Mouse (Mus musculus) hindbrain, embryonic 14.5 days (tissue): ENCODE results near the gene Suclg1. TPM values are rescaled to one million over a fixed set of nuclear protein-coding genes. Genes with fewer than 3 reads are reported as not detected.
A peak's percentile ranks its signal among the peaks of the same experiment; 100 is the strongest.

Experiments used
- ATAC-seq: fragments of 200-750 bp; cut with Nextera tagmentation; 2 replicates; pipeline ENCODE4 v1.8.0; 2017; ENCODE audit warnings: moderate number of reproducible peaks, mild to moderate bottlenecking, moderate TSS enrichment, moderate library complexity; ENCODE audit not compliant: low FRiP score
- DNase-seq: peaks from one replicate; pipeline ENCODE4 v3.0.0-alpha.2; 2015; ENCODE audit warnings: low spot score
- H3K27ac ChIP-seq: fragments of 300-500 bp; sonication (generic); 2 replicates; pipeline ENCODE4 v1.5.1; 2014; ENCODE audit warnings: mild to moderate bottlenecking, moderate library complexity
- H3K27me3 ChIP-seq: fragments of 300-500 bp; sonication (generic); 2 replicates; pipeline ENCODE4 v1.6.1; 2014; ENCODE audit warnings: mild to moderate bottlenecking, low read length, mixed read lengths; ENCODE audit not compliant: control insufficient read depth, insufficient read depth
- H3K36me3 ChIP-seq: fragments of 300-500 bp; sonication (generic); replicated peaks from 2 replicates; pipeline ENCODE4 v1.6.1; 2014; ENCODE audit not compliant: control insufficient read depth, insufficient read depth
- H3K4me1 ChIP-seq: fragments of 300-500 bp; sonication (generic); replicated peaks from 2 replicates; pipeline ENCODE4 v1.6.1; 2014; ENCODE audit warnings: antibody characterized with exemption, low read length, mixed read lengths; ENCODE audit not compliant: control insufficient read depth, insufficient read depth
- H3K4me2 ChIP-seq: fragments of 300-500 bp; sonication (generic); replicated peaks from 2 replicates; pipeline ENCODE4 v1.6.1; 2014; ENCODE audit warnings: mild to moderate bottlenecking, moderate library complexity
- H3K4me3 ChIP-seq: fragments of 300-500 bp; sonication (generic); replicated peaks from 2 replicates; pipeline ENCODE4 v1.5.1; 2014; ENCODE audit warnings: mild to moderate bottlenecking, low read length
- H3K9ac ChIP-seq: fragments of 300-500 bp; sonication (generic); 2 replicates; pipeline ENCODE4 v1.6.1; 2014
- H3K9me3 ChIP-seq: fragments of 300-500 bp; sonication (generic); 2 replicates; pipeline ENCODE4 v1.6.1; 2016; ENCODE audit warnings: low read length; ENCODE audit not compliant: control insufficient read depth
- WGBS: fragments of 180-500 bp; shearing (Covaris S2); extraction: QIAGEN DNeasy Blood & Tissue Kit; methylation state at CpG from one replicate; pipeline ENCODE4 v1.1.7; 2014; 5-methylcytosine and 5-hydroxymethylcytosine counted together
- polyA plus RNA-seq: library from polyadenylated mRNA; unstranded; fragments of >200 nt; fragmentation: Nextera tagmentation; extraction: Ambion mirVana; gene quantifications from 2 replicates; pipeline ENCODE4 v1.2.1, GENCODE M21; 2014

Gene Suclg1
- 151 and 153 TPM in 2 replicates for polyA plus RNA-seq

GRCm38 (mm10) chr6:73248237-73249048 is at the start of gene Suclg1:
TSS of gene Suclg1 (plus strand) at chr6:73248382.
- Histone ChIP-seq H3K9me3 (no peaks in the 10 kb centered on the region), H3K4me1 (peaks cover 11% of the 10 kb centered on the region; the same call in 1 of the 2 replicates), H3K36me3 (no peaks in the 10 kb centered on the region), H3K9ac (peak within 1 kb of the TSS; percentile 89), H3K4me3 (peak within 1 kb of the TSS; percentile 69), H3K27ac (peak within 1 kb of the TSS; percentile 77), H3K27me3 (no peaks in the 10 kb centered on the region), H3K4me2 (peak within 1 kb of the TSS; percentile 64)
- ATAC-seq (peak; percentile 96), DNase-seq (peak; percentile 95)
- under 1% methylated on average over 57 of the region's 58 CpGs for WGBS

- ATAC-seq (no peak), DNase-seq (no peak)
- H3K36me3 ChIP-seq = no peaks in the 10 kb centered on the region
- no peak overlapping the region for H3K4me2 ChIP-seq
- no peaks in the 10 kb centered on the region for H3K4me1 ChIP-seq
- 85% methylated on average over 2 of the region's 2 CpGs for WGBS
- no peak overlapping the region for H3K9ac ChIP-seq
- no peaks in the 10 kb centered on the region for H3K27me3 ChIP-seq
- H3K27ac ChIP-seq = no peak overlapping the region
- no peaks in the 10 kb centered on the region for H3K9me3 ChIP-seq
- no peak overlapping the region for H3K4me3 ChIP-seq
Measured at GRCm38 (mm10) chr6:73203724-73204123, 44.5 kb upstream of the Suclg1 start.

- Histone ChIP-seq H3K9ac (no peak overlapping the region), H3K4me3 (no peak overlapping the region), H3K36me3 (no peaks in the 10 kb centered on the region), H3K4me1 (no peaks in the 10 kb centered on the region), H3K27ac (no peak overlapping the region), H3K4me2 (no peak overlapping the region), H3K9me3 (no peaks in the 10 kb centered on the region), H3K27me3 (no peaks in the 10 kb centered on the region)
- DNase-seq (no peak), ATAC-seq (no peak)
- 83% methylated on average over 4 of the region's 4 CpGs for WGBS
Measured at GRCm38 (mm10) chr6:73204937-73205336, 43.2 kb upstream of the Suclg1 start.

DNA sequence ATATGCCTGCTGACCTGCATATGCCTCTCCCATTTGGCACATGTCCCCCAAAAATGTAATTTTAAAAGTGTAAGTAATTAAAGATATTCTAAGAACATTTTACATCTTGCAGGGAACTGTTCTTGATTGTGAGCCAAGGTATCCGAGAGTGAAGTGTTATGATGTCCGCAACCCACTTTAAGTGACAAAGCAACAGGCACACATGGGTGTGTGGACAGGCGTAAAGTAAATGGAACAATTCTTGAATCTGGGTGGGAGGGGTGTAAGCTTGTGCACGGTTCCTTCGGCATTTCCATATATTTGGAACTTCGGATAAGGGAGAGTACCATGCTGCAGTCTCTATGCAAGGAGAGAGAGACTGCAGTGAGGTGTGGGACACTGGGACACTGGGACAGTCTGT is 38.6 kb upstream of the Suclg1 start:
- Histone ChIP-seq H3K36me3 (no peaks in the 10 kb centered on the region), H3K9ac (no peak overlapping the region), H3K9me3 (no peaks in the 10 kb centered on the region), H3K4me3 (no peak overlapping the region), H3K4me2 (no peak overlapping the region), H3K27ac (no peak overlapping the region), H3K27me3 (no peaks in the 10 kb centered on the region), H3K4me1 (no peaks in the 10 kb centered on the region)
- no peak for DNase-seq
- 95% methylated on average over 6 of the region's 6 CpGs for WGBS
- no peak for ATAC-seq

- no peak for ATAC-seq
- no peak for DNase-seq
- WGBS = 98% methylated on average over 4 of the region's 4 CpGs
- H3K4me2 ChIP-seq = no peak overlapping the region
- no peaks in the 10 kb centered on the region for H3K27me3 ChIP-seq
- H3K4me1 ChIP-seq = no peaks in the 10 kb centered on the region
- H3K27ac ChIP-seq = no peak overlapping the region
- H3K36me3 ChIP-seq = no peaks in the 10 kb centered on the region
- H3K9me3 ChIP-seq = no peaks in the 10 kb centered on the region
- H3K4me3 ChIP-seq = no peak overlapping the region
- H3K9ac ChIP-seq = no peak overlapping the region
Measured at GRCm38 (mm10) chr6:73210445-73210972, 37.7 kb upstream of the Suclg1 start.

- WGBS = 93% methylated on average over 3 of the region's 3 CpGs
- no peak overlapping the region for H3K4me2 ChIP-seq
- H3K4me3 ChIP-seq = no peak overlapping the region
- H3K4me1 ChIP-seq = no peaks in the 10 kb centered on the region
- H3K9ac ChIP-seq = no peak overlapping the region
- no peaks in the 10 kb centered on the region for H3K9me3 ChIP-seq
- no peaks in the 10 kb centered on the region for H3K27me3 ChIP-seq
- no peak for ATAC-seq
- no peaks in the 10 kb centered on the region for H3K36me3 ChIP-seq
- no peak for DNase-seq
- H3K27ac ChIP-seq = no peak overlapping the region
Measured at GRCm38 (mm10) chr6:73211036-73211435, 37.1 kb upstream of the Suclg1 start.

GRCm38 (mm10) chr6:73211602-73212001 is 36.6 kb upstream of the Suclg1 start:
- no peak overlapping the region for H3K9ac ChIP-seq
- no peak for ATAC-seq
- H3K4me2 ChIP-seq = no peak overlapping the region
- H3K9me3 ChIP-seq = no peaks in the 10 kb centered on the region
- no peak for DNase-seq
- no peaks in the 10 kb centered on the region for H3K27me3 ChIP-seq
- H3K4me3 ChIP-seq = no peak overlapping the region
- H3K4me1 ChIP-seq = no peaks in the 10 kb centered on the region
- H3K27ac ChIP-seq = no peak overlapping the region
- H3K36me3 ChIP-seq = no peaks in the 10 kb centered on the region

GRCm38 (mm10) chr6:73221189-73221957 is 26.8 kb upstream of the Suclg1 start, which contains the start of gene Dnah6:
TSS of gene Dnah6 (minus strand) at chr6:73221651.
- H3K4me1 ChIP-seq = peaks cover 5% of the 10 kb centered on the region; the same call in 1 of the 2 replicates

More at GRCm38 (mm10) chr6:73221189-73221957, 26.8 kb upstream of the Suclg1 start, which contains the start of gene Dnah6:
- peak within 1 kb of the TSS; percentile 33 for H3K4me3 ChIP-seq
- ATAC-seq (peak; percentile 99), DNase-seq (peak; percentile 90)
- peak within 1 kb of the TSS; percentile 69 for H3K4me2 ChIP-seq
- H3K36me3 ChIP-seq = no peaks in the 10 kb centered on the region
- no peaks in the 10 kb centered on the region for H3K9me3 ChIP-seq
- H3K27ac ChIP-seq = peak within 1 kb of the TSS; percentile 56
- H3K27me3 ChIP-seq = no peaks in the 10 kb centered on the region
- H3K9ac ChIP-seq = peak within 1 kb of the TSS; percentile 54
- WGBS = 32% methylated on average over 25 of the region's 25 CpGs
